ENCODE assay signal across 17 mouse cellular contexts in the genomic region with DNA sequence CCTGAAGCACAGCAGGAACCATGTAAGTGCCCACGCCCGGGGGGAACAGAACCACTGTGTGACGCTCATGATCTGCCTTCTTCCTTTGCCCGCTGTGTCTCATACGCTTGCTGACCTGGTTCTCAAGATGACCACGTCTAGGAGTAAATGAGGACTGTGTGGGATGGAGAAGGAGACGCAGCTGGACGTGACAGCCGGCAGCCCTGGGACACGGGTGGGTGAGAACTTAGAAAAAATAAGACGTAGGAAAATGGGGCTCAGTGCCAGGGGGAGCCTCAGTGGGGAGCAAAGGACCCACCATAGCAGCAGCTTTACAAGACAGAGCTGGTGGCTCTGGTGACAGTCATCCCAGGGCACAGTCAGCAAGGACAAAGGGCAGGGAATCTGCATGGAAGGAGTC. TPM values are rescaled to one million over a fixed set of nuclear protein-coding genes. Genes with fewer than 3 reads are reported as not detected.
"Had no signal": no experiment of that assay in that cellular context is flagged by ENCODE, and none has a peak within 500 bp of the region (broad histone marks: within the 10 kb centered on the region; RNA-seq: fewer than 3 reads in every experiment).

No protein-coding gene starts in this region.

- H3K4me1 ChIP-seq: liver, embryonic 13.5 days had no signal

- H3K27ac ChIP-seq: left cerebral cortex, adult 2 months; liver, embryonic 13.5 days; stomach, postnatal 0 days had no signal

- H3K9me3 ChIP-seq: liver, embryonic 13.5 days had no signal

- H3K4me2 ChIP-seq: liver, embryonic 13.5 days; midbrain, embryonic 11.5 days had no signal

- DNase-seq: kidney, adult 2 months; kidney, postnatal 10 days; kidney, postnatal 36 days; liver, embryonic 13.5 days; lung, adult 2 months; lung, postnatal 14 days; lung, postnatal 4 days; midbrain, embryonic 14.5 days; right cerebral cortex, postnatal 25 days; thymus, adult 2 months; thymus, postnatal 14 days; thymus, postnatal 4 days had no signal

- H3K27me3 ChIP-seq: liver, embryonic 13.5 days had no signal

- H3K4me3 ChIP-seq: left cerebral cortex, adult 2 months; liver, embryonic 13.5 days had no signal

- H3K9ac ChIP-seq: liver, embryonic 13.5 days had no signal

- H3K36me3 ChIP-seq: liver, embryonic 13.5 days had no signal

RNA-seq across cellular contexts. Expression of gene Wscd2, which starts 9.3 kb away (rescaled TPM):
- total RNA-seq: megakaryocyte progenitor cell, adult 5-6 weeks; megakaryocyte-erythroid progenitor cell, adult 5-6 weeks had no signal
